In the genomic region with DNA sequence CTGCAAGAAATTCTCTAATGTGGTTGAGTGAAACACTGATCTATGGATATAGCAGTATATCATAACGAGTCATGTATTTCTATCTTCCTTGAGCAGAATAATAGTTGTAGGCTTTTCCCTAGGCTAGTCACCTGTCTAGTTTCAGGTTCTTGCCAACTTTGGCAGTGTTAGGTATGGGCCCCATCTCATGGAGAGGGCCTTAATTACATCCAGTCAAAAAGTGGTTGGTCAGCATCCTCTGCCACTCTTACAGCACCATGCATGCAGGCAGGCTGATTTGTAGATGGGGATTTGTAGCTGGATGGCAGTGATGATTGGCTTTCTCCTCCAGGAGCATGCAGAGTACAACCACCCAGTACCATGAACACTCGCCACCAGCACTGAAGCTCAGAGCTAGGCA, we compare ENCODE assay signal across 16 mouse cellular contexts.
DNase-seq lines count a peak whose midpoint lies in the region; ATAC-seq and TF ChIP-seq lines count a peak whose summit lies in the region.
"Had no signal": no experiment of that assay in that cellular context is flagged by ENCODE, and none has a peak within 500 bp of the region (broad histone marks: within the 10 kb centered on the region; RNA-seq: fewer than 3 reads in every experiment).

No protein-coding gene starts in this region.

- peak; percentile 60 for TF ChIP-seq CTCF in layer of hippocampus, adult 2 months (conservative IDR thresholded peaks at IDR 0.05)

- no peaks in the 10 kb centered on the region for H3K4me1 ChIP-seq in forebrain, embryonic 12.5 days
- H3K4me1 ChIP-seq: hindbrain, embryonic 12.5 days; limb, embryonic 12.5 days; midbrain, embryonic 12.5 days; neural tube, embryonic 13.5 days had no signal

- peaks cover 3% of the 10 kb centered on the region for H3K36me3 ChIP-seq in forebrain, embryonic 12.5 days (replicated peaks)

- H3K9me3 ChIP-seq in forebrain, embryonic 12.5 days: no peaks in the 10 kb centered on the region
- H3K9me3 ChIP-seq: hindbrain, embryonic 12.5 days; limb, embryonic 12.5 days; midbrain, embryonic 12.5 days; neural tube, embryonic 13.5 days had no signal

- 91% methylated on average over 2 of the region's 2 CpGs for WGBS in forebrain, embryonic 12.5 days

- no peaks in the 10 kb centered on the region for H3K27me3 ChIP-seq in forebrain, embryonic 12.5 days
- H3K27me3 ChIP-seq: hindbrain, embryonic 12.5 days; limb, embryonic 12.5 days; midbrain, embryonic 12.5 days; neural tube, embryonic 13.5 days had no signal

- ATAC-seq in activated CD4-positive, CD25-positive, alpha-beta regulatory T cell, adult 4 months: peak; percentile 32
- ATAC-seq in forebrain, embryonic 12.5 days (ENCODE audit: low FRiP score): no peak
- ATAC-seq: forebrain, embryonic 16.5 days had no signal

- no peak overlapping the region for H3K27ac ChIP-seq in layer of hippocampus, adult 2 months
- no peak overlapping the region for H3K27ac ChIP-seq in forebrain, embryonic 12.5 days
- H3K27ac ChIP-seq: hindbrain, embryonic 12.5 days; limb, embryonic 12.5 days; midbrain, embryonic 12.5 days; neural tube, embryonic 13.5 days had no signal

- no peak overlapping the region for H3K9ac ChIP-seq in forebrain, embryonic 12.5 days
- H3K9ac ChIP-seq: hindbrain, embryonic 12.5 days; limb, embryonic 12.5 days; midbrain, embryonic 12.5 days; neural tube, embryonic 13.5 days had no signal

- intact Hi-C loops in heart, postnatal 25 days (cut with DNase I): loop anchor here (2.0 kb wide), 1 partner anchor 203 kb away; a partner anchor contains a TSS

- H3K4me2 ChIP-seq in forebrain, embryonic 12.5 days: no peak overlapping the region
- H3K4me2 ChIP-seq: hindbrain, embryonic 12.5 days; limb, embryonic 12.5 days; midbrain, embryonic 12.5 days; neural tube, embryonic 13.5 days had no signal

- H3K4me3 ChIP-seq in layer of hippocampus, adult 2 months: no peak overlapping the region
- H3K4me3 ChIP-seq in forebrain, embryonic 12.5 days (replicated peaks): no peak overlapping the region
- H3K4me3 ChIP-seq: hindbrain, embryonic 12.5 days; limb, embryonic 12.5 days; midbrain, embryonic 12.5 days; neural tube, embryonic 13.5 days had no signal

- DNase-seq in heart, adult 18-20 months: peak; percentile 29 to 34
- no peak for DNase-seq in heart, postnatal 25 days (ENCODE audit: low spot score)
- no peak for DNase-seq in layer of hippocampus, adult 2 months (ENCODE audit: low spot score in 2 of 2)
- no peak for DNase-seq in layer of hippocampus, postnatal 10 days (ENCODE audit: low spot score in 2 of 2)
- DNase-seq in induced T-regulatory cell, adult 2 months (ENCODE audit: low read depth): peak; percentile 55
- no peak for DNase-seq in layer of hippocampus, adult 9-11 months
- DNase-seq: adrenal gland, adult 8-10 months; gastrocnemius, postnatal 36 days; thymus, adult 2 months had no signal

Comparison
In these comparisons a context has a peak if more than half of its experiments do, and no peak if none do; other contexts are left out.
1. DNase-seq: peak in heart, adult 18-20 months (2 of 2) and induced T-regulatory cell, adult 2 months (single experiment); none in heart, postnatal 25 days (single experiment), layer of hippocampus, adult 2 months (0 of 2), layer of hippocampus, postnatal 10 days (0 of 2) and layer of hippocampus, adult 9-11 months (single experiment).